Mouse (Mus musculus): ENCODE measurements at regions not wholly inside any gene's neighbourhood (a gene's known extent, or its start where the extent isn't known, plus 50 kb on each side); places are given as distances from the start of the nearest gene placed in this dataset.

- no peaks in the 10 kb centered on the region for H3K4me1 ChIP-seq (ENCODE audit: control insufficient read depth, insufficient read depth, low read length)
- no peaks in the 10 kb centered on the region for H3K27me3 ChIP-seq (replicated peaks; ENCODE audit: control insufficient read depth, insufficient read depth, low read length)
- WGBS = 48% methylated on average over 3 of the region's 3 CpGs
- no peaks in the 10 kb centered on the region for H3K36me3 ChIP-seq (ENCODE audit: control insufficient read depth, insufficient read depth, low read length)
- no peak overlapping the region for H3K27ac ChIP-seq (ENCODE audit: insufficient read depth, low read depth, low read length)
- TF ChIP-seq POLR2A (IDR thresholded peaks at IDR 0.05; ENCODE audit: low read depth, low read length) (no peak), CTCF (conservative IDR thresholded peaks at IDR 0.05; ENCODE audit: insufficient read depth, insufficient read length, low read depth, low read length) (no peak)
- no peak overlapping the region for H3K4me3 ChIP-seq (ENCODE audit: insufficient read depth, low read depth, low read length)
- peak; percentile 32 for DNase-seq
These were observed 147.4 kb downstream of the Plxna1 start for GRCm38 (mm10) chr6:89215021-89215420.

- Histone ChIP-seq H3K4me3 (ENCODE audit: insufficient read depth, low read depth, low read length) (no peak overlapping the region), H3K4me1 (ENCODE audit: control insufficient read depth, insufficient read depth, low read length) (no peaks in the 10 kb centered on the region), H3K27me3 (replicated peaks; ENCODE audit: control insufficient read depth, insufficient read depth, low read length) (no peaks in the 10 kb centered on the region), H3K27ac (ENCODE audit: insufficient read depth, low read depth, low read length) (no peak overlapping the region), H3K36me3 (ENCODE audit: control insufficient read depth, insufficient read depth, low read length) (no peaks in the 10 kb centered on the region)
- 7% methylated on average over 27 of the region's 27 CpGs for WGBS
- no peak for DNase-seq
- TF ChIP-seq CTCF (conservative IDR thresholded peaks at IDR 0.05; ENCODE audit: insufficient read depth, insufficient read length, low read depth, low read length) (no peak), POLR2A (IDR thresholded peaks at IDR 0.05; ENCODE audit: low read depth, low read length) (no peak)
These were observed 126.9 kb downstream of the Plxna1 start for GRCm38 (mm10) chr6:89235416-89236075.

GRCm38 (mm10) chr6:89236226-89236625 lies 126.2 kb downstream of the Plxna1 start:
- 26% methylated on average over 8 of the region's 8 CpGs for WGBS
- H3K36me3 ChIP-seq (ENCODE audit: control insufficient read depth, insufficient read depth, low read length) = no peaks in the 10 kb centered on the region
- no peaks in the 10 kb centered on the region for H3K4me1 ChIP-seq (ENCODE audit: control insufficient read depth, insufficient read depth, low read length)
- H3K27me3 ChIP-seq (replicated peaks; ENCODE audit: control insufficient read depth, insufficient read depth, low read length) = no peaks in the 10 kb centered on the region
- no peak overlapping the region for H3K4me3 ChIP-seq (ENCODE audit: insufficient read depth, low read depth, low read length)
- H3K27ac ChIP-seq (ENCODE audit: insufficient read depth, low read depth, low read length) = no peak overlapping the region
- DNase-seq = no peak
- TF ChIP-seq POLR2A (IDR thresholded peaks at IDR 0.05; ENCODE audit: low read depth, low read length) (no peak), CTCF (conservative IDR thresholded peaks at IDR 0.05; ENCODE audit: insufficient read depth, insufficient read length, low read depth, low read length) (no peak)

- Histone ChIP-seq H3K27me3 (replicated peaks; ENCODE audit: control insufficient read depth, insufficient read depth, low read length) (no peaks in the 10 kb centered on the region), H3K36me3 (ENCODE audit: control insufficient read depth, insufficient read depth, low read length) (no peaks in the 10 kb centered on the region), H3K27ac (ENCODE audit: insufficient read depth, low read depth, low read length) (no peak overlapping the region), H3K4me1 (ENCODE audit: control insufficient read depth, insufficient read depth, low read length) (no peaks in the 10 kb centered on the region), H3K4me3 (ENCODE audit: insufficient read depth, low read depth, low read length) (no peak overlapping the region)
- TF ChIP-seq CTCF (conservative IDR thresholded peaks at IDR 0.05; ENCODE audit: insufficient read depth, insufficient read length, low read depth, low read length) (no peak), POLR2A (IDR thresholded peaks at IDR 0.05; ENCODE audit: low read depth, low read length) (no peak)
- 79% methylated on average over 10 of the region's 10 CpGs for WGBS
- DNase-seq = no peak
These were observed 125.4 kb downstream of the Plxna1 start for GRCm38 (mm10) chr6:89236892-89237646.

- no peaks in the 10 kb centered on the region for H3K27me3 ChIP-seq (replicated peaks; ENCODE audit: control insufficient read depth, insufficient read depth, low read length)
- no peaks in the 10 kb centered on the region for H3K36me3 ChIP-seq (ENCODE audit: control insufficient read depth, insufficient read depth, low read length)
- DNase-seq = no peak
- WGBS = 38% methylated on average over 14 of the region's 14 CpGs
- no peak overlapping the region for H3K4me3 ChIP-seq (ENCODE audit: insufficient read depth, low read depth, low read length)
- H3K27ac ChIP-seq (ENCODE audit: insufficient read depth, low read depth, low read length) = no peak overlapping the region
- TF ChIP-seq POLR2A (IDR thresholded peaks at IDR 0.05; ENCODE audit: low read depth, low read length) (no peak), CTCF (conservative IDR thresholded peaks at IDR 0.05; ENCODE audit: insufficient read depth, insufficient read length, low read depth, low read length) (no peak)
- H3K4me1 ChIP-seq (ENCODE audit: control insufficient read depth, insufficient read depth, low read length) = no peaks in the 10 kb centered on the region
These were observed 123.5 kb downstream of the Plxna1 start for GRCm38 (mm10) chr6:89238871-89239270.

GRCm38 (mm10) chr6:89239511-89239910 lies 122.9 kb downstream of the Plxna1 start:
- H3K4me3 ChIP-seq (ENCODE audit: insufficient read depth, low read depth, low read length) = no peak overlapping the region

GRCm38 (mm10) chr6:89240168-89240705 lies 122.2 kb downstream of the Plxna1 start:
- Histone ChIP-seq H3K27ac (ENCODE audit: insufficient read depth, low read depth, low read length) (no peak overlapping the region), H3K4me3 (ENCODE audit: insufficient read depth, low read depth, low read length) (no peak overlapping the region), H3K4me1 (ENCODE audit: control insufficient read depth, insufficient read depth, low read length) (no peaks in the 10 kb centered on the region), H3K36me3 (ENCODE audit: control insufficient read depth, insufficient read depth, low read length) (no peaks in the 10 kb centered on the region), H3K27me3 (replicated peaks; ENCODE audit: control insufficient read depth, insufficient read depth, low read length) (no peaks in the 10 kb centered on the region)
- no peak for TF ChIP-seq POLR2A (IDR thresholded peaks at IDR 0.05; ENCODE audit: low read depth, low read length)
- no peak for TF ChIP-seq CTCF (conservative IDR thresholded peaks at IDR 0.05; ENCODE audit: insufficient read depth, insufficient read length, low read depth, low read length)
- DNase-seq = no peak
- WGBS = 32% methylated on average over 4 of the region's 4 CpGs

More at GRCm38 (mm10) chr6:89239511-89239910, 122.9 kb downstream of the Plxna1 start:
- DNase-seq = peak; percentile 71
- no peaks in the 10 kb centered on the region for H3K27me3 ChIP-seq (replicated peaks; ENCODE audit: control insufficient read depth, insufficient read depth, low read length)
- 13% methylated on average over 8 of the region's 8 CpGs for WGBS
- no peaks in the 10 kb centered on the region for H3K4me1 ChIP-seq (ENCODE audit: control insufficient read depth, insufficient read depth, low read length)
- TF ChIP-seq POLR2A (IDR thresholded peaks at IDR 0.05; ENCODE audit: low read depth, low read length) (no peak), CTCF (conservative IDR thresholded peaks at IDR 0.05; ENCODE audit: insufficient read depth, insufficient read length, low read depth, low read length) (no peak)
- H3K27ac ChIP-seq (ENCODE audit: insufficient read depth, low read depth, low read length) = no peak overlapping the region
- no peaks in the 10 kb centered on the region for H3K36me3 ChIP-seq (ENCODE audit: control insufficient read depth, insufficient read depth, low read length)

Data from kidney, adult 2 months (tissue).